Mouse (Mus musculus): ENCODE measurements around the gene Fam129c. TPM values are rescaled to one million over a fixed set of nuclear protein-coding genes. Genes with fewer than 3 reads are reported as not detected.

The Fam129c gene
- polyA plus RNA-seq, 1 experiment = 23.9 TPM

DNA sequence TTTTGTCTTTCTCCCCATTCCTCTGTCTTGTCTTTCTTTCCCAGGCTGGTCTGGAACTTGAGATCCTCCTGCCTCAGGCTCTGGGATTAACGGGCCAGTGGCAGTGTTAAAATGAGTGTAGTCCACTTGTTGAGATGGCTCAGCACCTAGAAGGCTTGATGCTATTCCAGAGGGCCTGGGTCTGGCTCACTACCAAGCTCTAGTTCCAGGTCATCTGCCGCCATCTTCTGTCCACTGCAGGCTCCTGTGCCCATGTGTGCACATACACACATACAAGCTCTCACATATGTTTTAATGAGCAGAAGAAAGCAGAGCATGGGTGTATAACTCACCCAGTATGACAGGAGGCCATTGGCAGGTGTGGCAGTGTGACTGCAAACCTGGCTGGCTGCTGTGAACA, 25.4 kb upstream of the Fam129c start:
- TF ChIP-seq CTCF (IDR thresholded peaks at IDR 0.05; ENCODE audit: borderline replicate concordance, control insufficient read depth, extremely low read depth, insufficient read depth, low read length, poor library complexity) (no peak), POLR2A (IDR thresholded peaks at IDR 0.05; ENCODE audit: control insufficient read depth, extremely low read depth, insufficient read depth, low read length, poor library complexity) (no peak)
- no peaks in the 10 kb centered on the region for H3K36me3 ChIP-seq (ENCODE audit: control insufficient read depth, insufficient read depth, low read length)
- no peaks in the 10 kb centered on the region for H3K27me3 ChIP-seq (ENCODE audit: control insufficient read depth, insufficient read depth, low read length)
- H3K27ac ChIP-seq (ENCODE audit: control insufficient read depth, insufficient read depth, low read length) = no peak overlapping the region
- WGBS = 95% methylated on average over 2 of the region's 2 CpGs
- H3K4me3 ChIP-seq (ENCODE audit: control insufficient read depth, insufficient read depth, low read length) = no peak overlapping the region
- no peak for DNase-seq
- H3K4me1 ChIP-seq (replicated peaks; ENCODE audit: control insufficient read depth, insufficient read depth, low read length) = peaks cover 39% of the 10 kb centered on the region

DNA sequence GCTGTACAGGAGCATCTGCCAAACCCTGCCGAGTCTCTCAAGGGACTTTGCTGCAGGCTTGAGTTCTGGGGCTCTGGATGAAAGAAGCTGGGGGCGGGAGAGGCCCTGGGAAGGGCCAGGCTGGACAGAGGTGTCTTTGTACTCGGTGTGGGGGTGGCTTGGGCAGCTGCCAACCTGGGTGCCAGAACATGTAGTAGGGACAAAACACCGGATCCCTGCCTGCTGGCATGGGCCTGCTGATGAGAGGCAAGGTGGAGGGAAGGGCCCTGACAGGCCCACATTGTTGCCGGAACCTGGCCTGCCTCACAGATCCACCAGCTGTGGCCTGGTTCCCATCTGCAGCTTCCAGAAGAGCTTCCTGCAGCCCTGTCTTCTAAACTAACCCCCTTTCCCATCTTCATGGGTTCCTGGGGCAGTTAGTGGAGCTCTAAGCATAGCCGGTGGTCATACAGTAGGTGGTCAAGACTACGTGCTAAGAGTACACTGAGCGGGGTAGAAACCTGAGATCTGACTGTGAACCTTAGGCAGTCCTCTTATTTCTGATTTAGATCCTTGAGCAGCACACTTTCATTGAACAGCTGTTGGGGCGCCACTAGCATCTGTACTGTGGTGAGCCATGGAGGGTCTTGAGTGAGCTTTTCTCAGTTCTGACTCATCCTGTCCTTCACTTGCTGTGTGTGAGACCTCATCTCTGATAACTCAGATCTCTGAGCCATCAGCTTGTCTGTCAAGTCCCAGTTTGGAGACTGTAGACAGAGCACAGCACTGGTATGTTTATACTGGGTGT, 24.4 kb upstream of the Fam129c start:
- Histone ChIP-seq H3K4me3 (ENCODE audit: control insufficient read depth, insufficient read depth, low read length) (no peak overlapping the region), H3K27ac (ENCODE audit: control insufficient read depth, insufficient read depth, low read length) (no peak overlapping the region), H3K4me1 (replicated peaks; ENCODE audit: control insufficient read depth, insufficient read depth, low read length) (peaks cover 37% of the 10 kb centered on the region), H3K36me3 (ENCODE audit: control insufficient read depth, insufficient read depth, low read length) (no peaks in the 10 kb centered on the region), H3K27me3 (ENCODE audit: control insufficient read depth, insufficient read depth, low read length) (no peaks in the 10 kb centered on the region)
- WGBS = 91% methylated on average over 9 of the region's 9 CpGs
- TF ChIP-seq POLR2A (IDR thresholded peaks at IDR 0.05; ENCODE audit: control insufficient read depth, extremely low read depth, insufficient read depth, low read length, poor library complexity) (no peak), CTCF (IDR thresholded peaks at IDR 0.05; ENCODE audit: borderline replicate concordance, control insufficient read depth, extremely low read depth, insufficient read depth, low read length, poor library complexity) (no peak)
- DNase-seq = no peak

GRCm38 (mm10) chr8:71574426-71574825, 23.0 kb upstream of the Fam129c start:
- peaks cover 30% of the 10 kb centered on the region for H3K4me1 ChIP-seq (replicated peaks; ENCODE audit: control insufficient read depth, insufficient read depth, low read length)
- H3K4me3 ChIP-seq (ENCODE audit: control insufficient read depth, insufficient read depth, low read length) = no peak overlapping the region
- no peaks in the 10 kb centered on the region for H3K27me3 ChIP-seq (ENCODE audit: control insufficient read depth, insufficient read depth, low read length)
- no peaks in the 10 kb centered on the region for H3K36me3 ChIP-seq (ENCODE audit: control insufficient read depth, insufficient read depth, low read length)
- DNase-seq = no peak
- H3K27ac ChIP-seq (ENCODE audit: control insufficient read depth, insufficient read depth, low read length) = no peak overlapping the region
- TF ChIP-seq POLR2A (IDR thresholded peaks at IDR 0.05; ENCODE audit: control insufficient read depth, extremely low read depth, insufficient read depth, low read length, poor library complexity) (no peak), CTCF (IDR thresholded peaks at IDR 0.05; ENCODE audit: borderline replicate concordance, control insufficient read depth, extremely low read depth, insufficient read depth, low read length, poor library complexity) (no peak)
- WGBS = 88% methylated on average over 7 of the region's 7 CpGs

- peaks cover 24% of the 10 kb centered on the region for H3K4me1 ChIP-seq (replicated peaks; ENCODE audit: control insufficient read depth, insufficient read depth, low read length)
- DNase-seq = no peak
- WGBS = 89% methylated on average over 1 of the region's 1 CpGs
- H3K27ac ChIP-seq (ENCODE audit: control insufficient read depth, insufficient read depth, low read length) = no peak overlapping the region
- H3K4me3 ChIP-seq (ENCODE audit: control insufficient read depth, insufficient read depth, low read length) = no peak overlapping the region
- no peaks in the 10 kb centered on the region for H3K27me3 ChIP-seq (ENCODE audit: control insufficient read depth, insufficient read depth, low read length)
- TF ChIP-seq POLR2A (IDR thresholded peaks at IDR 0.05; ENCODE audit: control insufficient read depth, extremely low read depth, insufficient read depth, low read length, poor library complexity) (no peak), CTCF (IDR thresholded peaks at IDR 0.05; ENCODE audit: borderline replicate concordance, control insufficient read depth, extremely low read depth, insufficient read depth, low read length, poor library complexity) (no peak)
- H3K36me3 ChIP-seq (ENCODE audit: control insufficient read depth, insufficient read depth, low read length) = no peaks in the 10 kb centered on the region
Measured at GRCm38 (mm10) chr8:71575020-71575419, 22.4 kb upstream of the Fam129c start.

DNA sequence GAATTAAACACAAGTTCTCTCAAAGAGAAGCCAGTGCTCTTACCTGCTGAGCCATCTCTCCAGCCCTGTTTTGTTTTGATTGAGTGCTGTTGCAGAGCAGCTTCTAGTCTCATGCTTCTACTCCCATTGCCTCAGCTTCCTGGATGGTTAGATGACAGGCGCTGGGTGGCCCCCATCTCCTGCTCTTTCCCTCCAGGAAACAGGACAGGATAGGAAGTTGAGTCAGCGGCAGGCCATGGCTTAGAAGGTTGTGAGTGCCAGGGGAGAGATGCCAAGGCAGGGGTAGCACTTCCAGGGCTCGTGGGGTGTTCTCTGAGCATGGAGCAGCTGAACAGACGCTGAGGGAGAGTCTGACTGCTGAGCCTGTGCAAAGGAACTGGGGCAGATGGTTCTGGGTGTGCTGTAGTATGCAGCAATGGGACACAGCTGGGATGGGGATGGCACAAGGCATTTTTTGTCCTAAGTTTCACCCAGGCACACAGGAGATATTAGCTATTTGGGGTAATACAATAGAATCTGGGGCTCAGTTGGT, 19.5 kb upstream of the Fam129c start:
- Histone ChIP-seq H3K4me1 (replicated peaks; ENCODE audit: control insufficient read depth, insufficient read depth, low read length) (peaks cover 5% of the 10 kb centered on the region), H3K27me3 (ENCODE audit: control insufficient read depth, insufficient read depth, low read length) (no peaks in the 10 kb centered on the region), H3K4me3 (ENCODE audit: control insufficient read depth, insufficient read depth, low read length) (no peak overlapping the region), H3K36me3 (ENCODE audit: control insufficient read depth, insufficient read depth, low read length) (no peaks in the 10 kb centered on the region), H3K27ac (ENCODE audit: control insufficient read depth, insufficient read depth, low read length) (no peak overlapping the region)
- no peak for TF ChIP-seq CTCF (IDR thresholded peaks at IDR 0.05; ENCODE audit: borderline replicate concordance, control insufficient read depth, extremely low read depth, insufficient read depth, low read length, poor library complexity)
- no peak for TF ChIP-seq POLR2A (IDR thresholded peaks at IDR 0.05; ENCODE audit: control insufficient read depth, extremely low read depth, insufficient read depth, low read length, poor library complexity)
- WGBS = 84% methylated on average over 4 of the region's 4 CpGs
- DNase-seq = no peak

DNA sequence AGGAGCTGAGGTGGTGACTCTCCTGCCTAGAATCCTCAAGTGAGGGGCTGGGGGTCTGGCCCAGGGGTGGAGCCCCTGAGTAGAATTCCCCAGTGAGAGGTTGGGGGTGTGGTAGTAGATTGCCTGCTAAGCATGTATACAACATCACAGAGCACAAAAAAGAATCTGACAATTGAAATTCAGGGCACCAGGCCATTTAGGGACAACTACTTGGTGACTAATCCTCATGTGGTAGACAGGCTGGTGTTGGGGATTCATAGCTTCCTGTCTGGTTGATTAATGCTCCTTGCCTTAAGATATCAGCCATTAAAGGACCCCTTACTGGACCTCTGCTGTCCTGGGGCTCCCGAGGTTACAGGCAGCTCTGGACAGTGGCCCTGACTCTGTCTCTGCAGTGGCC, 18.4 kb upstream of the Fam129c start:
- no peak for DNase-seq
- Histone ChIP-seq H3K27me3 (ENCODE audit: control insufficient read depth, insufficient read depth, low read length) (no peaks in the 10 kb centered on the region), H3K27ac (ENCODE audit: control insufficient read depth, insufficient read depth, low read length) (no peak overlapping the region), H3K36me3 (ENCODE audit: control insufficient read depth, insufficient read depth, low read length) (no peaks in the 10 kb centered on the region; the same call in 1 of the 2 replicates), H3K4me3 (ENCODE audit: control insufficient read depth, insufficient read depth, low read length) (no peak overlapping the region), H3K4me1 (replicated peaks; ENCODE audit: control insufficient read depth, insufficient read depth, low read length) (peaks cover 3% of the 10 kb centered on the region)
- TF ChIP-seq CTCF (IDR thresholded peaks at IDR 0.05; ENCODE audit: borderline replicate concordance, control insufficient read depth, extremely low read depth, insufficient read depth, low read length, poor library complexity) = no peak
- WGBS = 100% methylated on average over 1 of the region's 1 CpGs
